Mouse (Mus musculus) liver, embryonic 11.5 days (tissue): ENCODE measurements around the gene Hist2h2be. TPM values are rescaled to one million over a fixed set of nuclear protein-coding genes. Genes with fewer than 3 reads are reported as not detected.
"Not testable (repeated sequence)": the region's sequence is repeated elsewhere in the genome, so short reads cannot be mapped to it uniquely, and the experiment has no call there.

Experiments used
- ATAC-seq: fragments of 200-750 bp; cut with Nextera tagmentation; replicated peaks from 2 replicates; pipeline ENCODE4 v1.8.0; 2017; ENCODE audit warnings: moderate number of reproducible peaks, mild to moderate bottlenecking, moderate TSS enrichment, moderate library complexity; ENCODE audit not compliant: low FRiP score
- DNase-seq: peaks from one replicate; pipeline ENCODE4 v3.0.0-alpha.2; 2017; ENCODE audit warnings: low spot score
- H3K27ac ChIP-seq: fragments of 300-500 bp; sonication (generic); 2 replicates; pipeline ENCODE4 v1.5.1; 2014; ENCODE audit warnings: mild to moderate bottlenecking, low read depth, low read length, control low read depth
- H3K27me3 ChIP-seq: fragments of 300-500 bp; sonication (generic); replicated peaks from 2 replicates; pipeline ENCODE4 v1.6.1; 2014; ENCODE audit warnings: low read length, mixed read lengths; ENCODE audit not compliant: control insufficient read depth, insufficient read depth
- H3K36me3 ChIP-seq: fragments of 300-500 bp; sonication (generic); 2 replicates; pipeline ENCODE4 v1.6.1; 2014; ENCODE audit warnings: mild to moderate bottlenecking, low read length, moderate library complexity, mixed read lengths; ENCODE audit not compliant: control insufficient read depth, insufficient read depth
- H3K4me1 ChIP-seq: fragments of 300-500 bp; sonication (generic); replicated peaks from 2 replicates; pipeline ENCODE4 v1.6.1; 2014; ENCODE audit warnings: low read length, mixed read lengths; ENCODE audit not compliant: control insufficient read depth, insufficient read depth
- H3K4me2 ChIP-seq: fragments of 300-500 bp; sonication (generic); 2 replicates; pipeline ENCODE4 v1.6.1; 2014; ENCODE audit warnings: mild to moderate bottlenecking, control low read depth, moderate library complexity
- H3K4me3 ChIP-seq: fragments of 300-500 bp; sonication (generic); 2 replicates; pipeline ENCODE4 v1.5.1; 2014; ENCODE audit warnings: low read depth, low read length, control low read depth
- H3K9ac ChIP-seq: fragments of 300-500 bp; sonication (generic); 2 replicates; pipeline ENCODE4 v1.6.1; 2014; ENCODE audit warnings: low read depth, low read length, control low read depth
- H3K9me3 ChIP-seq: fragments of 300-500 bp; sonication (generic); 2 replicates; pipeline ENCODE4 v1.6.1; 2016; ENCODE audit warnings: low read length, inconsistent platforms, mixed read lengths; ENCODE audit not compliant: control insufficient read depth
- WGBS: fragments of 180-500 bp; shearing (Covaris S2); extraction: QIAGEN DNeasy Blood & Tissue Kit; methylation state at CpG from one replicate; pipeline ENCODE4 v1.1.7; 2014; 5-methylcytosine and 5-hydroxymethylcytosine counted together
- polyA plus RNA-seq: library from polyadenylated mRNA; unstranded; fragments of >200 nt; fragmentation: Nextera tagmentation; extraction: Ambion mirVana; gene quantifications from 2 replicates; pipeline ENCODE4 v1.2.1, GENCODE M21; 2014

The Hist2h2be gene
- polyA plus RNA-seq, 1 experiment from 2014 or later = 7.7 TPM

DNA sequence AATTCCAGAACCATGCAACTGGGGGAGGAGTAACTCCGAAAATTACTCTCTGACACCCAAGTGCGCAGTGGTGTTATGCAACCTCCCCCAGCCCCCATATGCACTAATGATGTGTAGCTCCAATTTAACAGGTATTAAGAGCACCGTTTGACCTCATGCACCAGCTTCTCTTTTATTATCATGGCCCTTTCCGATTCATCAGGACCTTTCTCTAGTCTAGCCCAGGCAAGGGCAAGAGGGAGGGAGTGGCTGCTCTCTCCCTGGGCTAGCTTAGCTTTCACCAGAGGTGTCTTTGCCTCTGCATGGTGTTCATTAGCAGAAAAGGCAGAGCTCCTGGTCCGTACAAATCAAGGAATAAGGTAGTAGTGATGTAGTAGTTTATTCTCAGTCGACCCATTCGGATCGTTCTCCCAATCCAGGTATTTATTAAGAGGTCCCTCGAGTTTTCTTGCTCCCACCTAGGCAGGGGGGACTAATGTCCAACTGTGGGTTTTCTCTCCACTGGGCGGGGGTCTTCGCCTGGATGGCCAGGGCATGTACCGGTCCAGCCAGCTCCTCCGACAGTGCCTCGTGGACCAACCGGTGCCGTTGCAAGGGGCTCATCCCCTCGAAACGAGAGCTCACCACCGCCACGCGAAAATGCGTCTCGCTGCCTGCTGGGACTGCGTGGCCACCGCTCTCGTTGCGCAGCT, 24.3 kb upstream of the Hist2h2be start:
- H3K4me2 ChIP-seq = peak overlapping the region; percentile 96
- H3K4me1 ChIP-seq = peaks cover 13% of the 10 kb centered on the region
- no peaks in the 10 kb centered on the region for H3K27me3 ChIP-seq
- H3K4me3 ChIP-seq = peak overlapping the region; percentile 68
- peak overlapping the region; percentile 90 for H3K27ac ChIP-seq
- 0 out of 2 replicates have a peak, but pooled peaks have one; percentile 5 for ATAC-seq
- H3K9ac ChIP-seq = peak overlapping the region; percentile 95
- WGBS = 15% methylated on average over 27 of the region's 27 CpGs
- DNase-seq = peak; percentile 51
- H3K36me3 ChIP-seq = 0 out of 2 replicates have a peak, but pooled peaks cover 2% of the 10 kb centered on the region
- H3K9me3 ChIP-seq = peaks cover 2% of the 10 kb centered on the region; the same call in 1 of the 2 replicates

DNA sequence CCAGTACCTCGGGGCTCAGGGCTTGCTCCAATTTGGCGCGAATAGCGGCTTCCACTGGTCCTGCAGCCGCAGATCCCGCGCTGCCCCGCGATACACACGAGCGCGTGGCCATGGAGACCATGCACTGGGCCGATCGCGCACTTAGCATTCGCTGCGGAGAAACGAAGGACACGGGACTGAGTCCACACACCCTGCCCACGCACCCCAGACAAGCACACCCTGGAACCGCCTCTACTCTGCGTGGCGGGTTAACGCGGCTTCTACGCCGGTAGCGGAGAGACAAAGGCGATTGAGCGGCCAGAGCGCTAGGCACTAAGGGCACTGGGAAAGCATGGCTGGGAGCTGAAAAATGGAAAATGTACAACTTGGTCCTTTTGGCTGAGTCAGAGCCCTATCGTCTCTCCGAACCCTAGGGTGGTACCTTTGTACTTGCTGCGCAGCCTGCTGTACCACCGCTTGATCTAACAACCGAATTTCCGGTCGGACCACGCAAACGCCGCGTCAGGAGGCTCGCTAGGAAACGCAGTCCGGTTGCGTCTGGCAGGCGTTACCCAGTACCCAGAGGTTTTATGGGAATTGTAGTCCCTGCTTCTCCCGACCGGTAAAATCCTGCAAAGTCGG, 23.7 kb upstream of the Hist2h2be start:
- H3K4me2 ChIP-seq = peak overlapping the region; percentile 96
- H3K4me3 ChIP-seq = peak overlapping the region; percentile 68
- peaks cover 13% of the 10 kb centered on the region for H3K4me1 ChIP-seq
- H3K9me3 ChIP-seq = peaks cover 2% of the 10 kb centered on the region; the same call in 1 of the 2 replicates
- DNase-seq (peak; percentile 85), ATAC-seq (peak; percentile 92)
- H3K27me3 ChIP-seq = no peaks in the 10 kb centered on the region
- WGBS = under 1% methylated on average over 50 of the region's 50 CpGs
- H3K36me3 ChIP-seq = 0 out of 2 replicates have a peak, but pooled peaks cover 2% of the 10 kb centered on the region
- H3K27ac ChIP-seq = peak overlapping the region; percentile 90
- peak overlapping the region; percentile 95 for H3K9ac ChIP-seq

DNA sequence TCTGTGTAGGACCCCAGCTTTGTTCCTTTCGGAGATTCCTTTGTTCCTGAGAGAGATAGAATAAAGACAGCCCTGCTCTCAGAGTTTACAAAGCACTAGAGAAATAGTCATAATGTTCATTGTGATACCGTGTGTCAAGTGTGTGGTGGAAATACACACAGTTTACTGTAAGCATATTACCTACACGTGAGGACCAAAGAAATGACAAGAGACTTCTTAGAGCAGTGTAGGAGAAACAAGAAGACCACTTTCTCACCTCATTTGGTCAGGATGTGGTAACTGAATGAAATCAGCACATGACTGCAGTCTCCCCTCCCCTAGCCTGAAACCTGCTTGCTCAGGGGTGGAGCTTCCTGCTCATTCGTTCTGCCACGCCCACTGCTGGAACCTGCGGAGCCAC, 22.7 kb upstream of the Hist2h2be start:
- Histone ChIP-seq H3K9me3 (peaks cover 2% of the 10 kb centered on the region; the same call in 1 of the 2 replicates), H3K36me3 (0 out of 2 replicates have a peak, but pooled peaks cover 2% of the 10 kb centered on the region), H3K27ac (peak overlapping the region; percentile 54), H3K4me2 (peak overlapping the region; percentile 96), H3K4me3 (peak overlapping the region; percentile 68), H3K4me1 (peaks cover 13% of the 10 kb centered on the region), H3K27me3 (no peaks in the 10 kb centered on the region), H3K9ac (peak overlapping the region; percentile 68)
- DNase-seq (no peak), ATAC-seq (peak; percentile 50)
- WGBS = 4% methylated on average over 6 of the region's 6 CpGs

GRCm38 (mm10) chr3:96198601-96199251, 22.2 kb upstream of the Hist2h2be start:
- peak overlapping the region; percentile 96 for H3K4me2 ChIP-seq
- H3K4me1 ChIP-seq = peaks cover 13% of the 10 kb centered on the region
- H3K4me3 ChIP-seq, DNase-seq, H3K27ac ChIP-seq, H3K36me3 ChIP-seq, H3K9me3 ChIP-seq, H3K27me3 ChIP-seq, ATAC-seq: not testable (repeated sequence)
- 21% methylated on average over 6 of the region's 8 CpGs for WGBS
- H3K9ac ChIP-seq = peak overlapping the region; percentile 30; the same call in 1 of the 2 replicates

- no peak for ATAC-seq
- Histone ChIP-seq H3K4me1 (peaks cover 13% of the 10 kb centered on the region), H3K9ac (no peak overlapping the region), H3K27me3 (no peaks in the 10 kb centered on the region), H3K36me3 (0 out of 2 replicates have a peak, but pooled peaks cover 2% of the 10 kb centered on the region), H3K9me3 (peaks cover 2% of the 10 kb centered on the region; the same call in 1 of the 2 replicates), H3K4me2 (no peak overlapping the region), H3K4me3 (no peak overlapping the region), H3K27ac (no peak overlapping the region)
- no peak for DNase-seq
- 42% methylated on average over 2 of the region's 2 CpGs for WGBS
Observed at GRCm38 (mm10) chr3:96199731-96200130, 21.2 kb upstream of the Hist2h2be start.

GRCm38 (mm10) chr3:96207819-96208218, 13.1 kb upstream of the Hist2h2be start:
- ATAC-seq = no peak
- H3K4me3 ChIP-seq = no peak overlapping the region
- H3K36me3 ChIP-seq = no peaks in the 10 kb centered on the region
- H3K27me3 ChIP-seq = no peaks in the 10 kb centered on the region
- no peak overlapping the region for H3K9ac ChIP-seq
- H3K4me1 ChIP-seq = no peaks in the 10 kb centered on the region; the same call in 1 of the 2 replicates
- 80% methylated on average over 3 of the region's 3 CpGs for WGBS
- no peaks in the 10 kb centered on the region for H3K9me3 ChIP-seq
- no peak for DNase-seq
- H3K27ac ChIP-seq = no peak overlapping the region
- no peak overlapping the region for H3K4me2 ChIP-seq

DNA sequence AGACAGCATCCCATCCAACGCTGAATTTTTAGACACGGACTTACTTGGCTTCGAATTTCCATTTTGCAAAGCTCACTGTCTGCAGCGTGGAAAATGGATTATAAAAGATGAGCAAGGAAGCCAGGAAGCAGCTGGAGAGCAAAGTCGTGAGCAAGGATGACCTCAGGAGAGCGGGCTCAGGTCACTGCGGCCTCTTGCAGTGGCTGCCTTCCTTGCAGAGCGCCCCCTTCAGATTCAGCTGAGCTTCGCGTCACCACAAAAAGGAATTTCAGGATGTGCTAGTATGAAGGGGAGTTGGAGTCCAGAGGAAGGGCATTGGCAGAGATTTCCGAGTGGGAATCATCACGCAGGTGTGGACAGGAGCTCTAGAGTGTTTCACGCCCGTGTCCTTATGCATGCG, 11.7 kb upstream of the Hist2h2be start:
- ATAC-seq = no peak
- Histone ChIP-seq H3K27ac (no peak overlapping the region), H3K4me1 (no peaks in the 10 kb centered on the region; the same call in 1 of the 2 replicates), H3K4me3 (no peak overlapping the region), H3K9ac (no peak overlapping the region), H3K9me3 (no peaks in the 10 kb centered on the region), H3K36me3 (no peaks in the 10 kb centered on the region), H3K4me2 (no peak overlapping the region), H3K27me3 (no peaks in the 10 kb centered on the region)
- WGBS = 28% methylated on average over 15 of the region's 15 CpGs
- no peak for DNase-seq

DNA sequence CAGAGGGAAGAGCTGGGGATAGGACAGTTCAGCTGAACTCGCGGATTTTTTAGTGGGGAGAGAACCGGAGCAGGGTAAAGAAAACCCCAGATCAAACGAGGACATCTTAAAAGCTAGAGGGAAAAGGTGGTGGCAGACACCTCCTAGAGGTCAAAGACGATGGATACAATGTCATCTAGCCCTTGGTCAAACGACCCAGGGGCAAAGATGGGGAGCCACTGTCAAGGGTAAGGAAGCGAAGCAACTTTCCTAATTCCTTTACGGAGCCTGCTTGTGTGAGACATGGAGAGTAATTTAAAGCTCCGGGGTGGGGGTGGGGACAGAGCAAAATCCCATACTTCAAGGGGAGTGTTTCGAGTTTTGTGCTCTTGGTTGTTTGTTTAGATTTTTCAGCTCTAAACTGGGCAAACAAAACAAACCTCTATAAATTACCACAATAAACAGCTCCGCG, 1.7 kb upstream of the Hist2h2be start:
- Histone ChIP-seq H3K27ac (peak overlapping the region; percentile 100), H3K36me3 (no peaks in the 10 kb centered on the region), H3K9me3 (no peaks in the 10 kb centered on the region), H3K4me2 (peak overlapping the region; percentile 92), H3K4me3 (peak overlapping the region; percentile 61), H3K9ac (peak overlapping the region; percentile 98), H3K27me3 (no peaks in the 10 kb centered on the region), H3K4me1 (peaks cover 22% of the 10 kb centered on the region)
- ATAC-seq (0 out of 2 replicates have a peak, but pooled peaks have one; percentile 3), DNase-seq (peak; percentile 64)
- 0% methylated on average over 12 of the region's 12 CpGs for WGBS
